Mouse (Mus musculus): ENCODE results near the gene Pigc.

The Pigc gene

DNA sequence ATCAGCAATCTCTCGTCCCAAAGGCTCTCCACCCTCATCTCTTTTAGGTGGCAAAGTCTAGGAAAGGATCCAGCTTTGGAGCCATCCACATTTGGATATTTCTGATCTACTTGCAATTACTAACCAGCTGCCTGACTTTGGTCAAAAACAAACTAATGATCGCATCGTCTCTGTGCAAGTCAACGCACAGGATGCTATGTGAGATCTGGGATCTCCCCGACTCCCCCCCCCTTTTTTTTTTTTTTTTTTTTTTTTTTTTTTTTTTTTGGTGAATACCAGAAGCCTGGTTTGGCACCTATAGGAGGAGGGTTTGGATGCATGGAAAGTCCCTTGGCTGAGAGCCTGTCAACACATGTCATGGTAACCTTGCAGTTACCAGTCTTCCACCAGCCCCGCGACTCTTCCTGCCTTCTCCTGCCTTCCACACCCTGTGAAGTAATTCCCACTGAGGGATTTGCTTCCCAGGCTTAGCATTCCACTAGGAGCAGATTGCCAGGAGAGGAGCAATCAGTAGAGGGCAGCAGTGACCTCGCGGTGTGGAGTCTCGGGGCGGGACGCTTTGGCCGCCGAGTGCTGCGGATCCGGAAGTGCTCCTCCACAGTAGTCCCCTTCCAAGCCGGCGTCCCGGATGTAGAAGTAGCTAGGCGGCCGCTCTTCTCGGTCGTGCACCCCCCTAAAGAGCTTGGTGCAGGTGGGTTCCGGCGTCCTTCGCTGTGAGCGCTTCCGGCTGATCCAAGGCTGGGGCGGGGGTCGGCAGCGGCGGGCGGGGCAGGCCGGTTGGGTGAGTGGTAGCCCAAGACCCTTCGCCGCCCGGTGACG lies at the start of gene Pigc:
Gene Pigc, plus strand, starts transcription at position 598 of the 819 bp plus-strand sequence.
- DNase-seq (ENCODE audit: low read depth, low spot score): peak; percentile 86

DNA sequence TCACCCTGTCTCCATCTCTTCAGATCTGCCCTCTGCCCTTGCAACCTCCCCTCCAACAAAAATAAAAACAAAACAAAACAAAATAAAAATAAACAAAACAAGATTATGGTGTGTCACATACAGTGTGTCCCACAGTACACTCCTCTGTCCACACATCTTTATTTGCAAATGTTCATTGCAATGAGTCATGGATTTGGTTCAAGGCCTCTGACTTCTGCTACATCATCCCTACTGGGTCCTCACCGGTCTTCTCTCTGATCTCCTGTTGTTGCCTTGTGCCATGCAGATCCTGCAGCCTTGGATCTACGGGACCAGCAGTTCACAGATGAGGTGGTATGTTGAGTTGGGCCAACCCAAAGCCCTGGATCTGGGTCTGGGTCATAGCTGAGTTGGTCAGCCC lies 49.4 kb upstream of the Pigc start:
- DNase-seq (ENCODE audit: low read depth, low spot score): no peak

DNA sequence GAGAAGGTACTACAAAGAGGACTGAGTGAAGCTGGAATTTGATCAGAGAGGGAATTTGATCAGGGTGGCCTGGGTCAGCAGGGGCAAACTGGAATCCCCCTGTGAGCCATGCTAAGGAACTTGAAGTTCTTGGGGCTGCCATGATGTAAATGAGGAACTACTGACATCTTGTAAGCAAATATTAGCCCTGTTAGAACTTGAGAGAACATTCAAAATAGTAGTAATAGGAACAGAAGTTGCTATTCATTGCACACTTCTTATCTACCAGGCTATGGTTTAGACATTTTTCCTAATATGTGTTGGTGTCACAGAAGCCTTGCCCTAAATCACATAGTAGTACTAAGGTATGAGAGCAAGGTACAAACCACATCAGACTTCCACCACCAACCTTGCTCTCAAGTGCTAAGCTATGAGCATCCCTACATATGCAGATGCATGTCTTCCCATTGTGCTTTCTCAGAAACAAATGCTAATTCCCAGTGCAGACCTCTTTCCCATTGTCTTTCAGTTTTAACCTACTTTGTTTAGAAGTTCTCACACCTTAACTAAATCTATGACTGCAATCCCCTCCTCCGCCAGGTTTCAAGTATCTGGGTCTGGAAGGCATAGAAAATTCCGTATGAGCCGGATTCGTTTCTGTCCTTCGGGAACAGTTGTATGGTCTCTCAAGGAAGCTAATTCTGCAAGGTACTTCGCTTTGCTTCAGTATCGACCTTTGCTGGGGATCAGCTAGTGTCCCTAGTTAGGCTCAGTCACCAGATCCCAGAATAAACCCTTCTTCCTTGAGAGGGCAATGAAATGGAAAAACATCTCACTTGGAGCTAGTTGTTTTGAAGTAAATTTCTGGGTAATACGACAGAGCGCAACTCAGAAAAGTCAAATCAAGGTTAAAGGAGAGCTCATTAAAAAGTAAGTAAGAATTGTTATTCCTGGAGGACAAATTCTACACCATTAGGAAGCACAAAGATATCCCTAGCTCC lies 48.2 kb upstream of the Pigc start:
- DNase-seq (ENCODE audit: low read depth, low spot score): no peak

DNA sequence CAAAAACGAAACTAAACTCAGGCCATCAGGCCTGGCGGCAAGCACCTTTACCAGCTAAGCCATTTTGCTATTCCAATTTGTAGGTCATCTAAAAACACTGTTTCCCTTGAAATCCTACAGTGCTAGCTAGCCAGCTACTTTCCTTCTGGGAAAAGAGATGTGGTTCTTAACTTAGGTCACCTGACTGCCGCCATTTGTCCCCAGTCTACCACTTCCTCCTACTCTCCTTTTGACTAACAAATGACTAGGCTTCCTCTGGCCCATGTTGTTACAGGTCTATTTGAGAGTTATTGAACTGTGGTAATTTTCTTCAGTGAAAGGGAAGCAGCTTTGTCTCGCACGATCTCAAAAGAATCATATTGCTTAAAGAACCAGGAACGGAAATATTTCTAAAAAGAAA lies 47.1 kb upstream of the Pigc start:
- no peak for DNase-seq (ENCODE audit: low read depth, low spot score)

DNA sequence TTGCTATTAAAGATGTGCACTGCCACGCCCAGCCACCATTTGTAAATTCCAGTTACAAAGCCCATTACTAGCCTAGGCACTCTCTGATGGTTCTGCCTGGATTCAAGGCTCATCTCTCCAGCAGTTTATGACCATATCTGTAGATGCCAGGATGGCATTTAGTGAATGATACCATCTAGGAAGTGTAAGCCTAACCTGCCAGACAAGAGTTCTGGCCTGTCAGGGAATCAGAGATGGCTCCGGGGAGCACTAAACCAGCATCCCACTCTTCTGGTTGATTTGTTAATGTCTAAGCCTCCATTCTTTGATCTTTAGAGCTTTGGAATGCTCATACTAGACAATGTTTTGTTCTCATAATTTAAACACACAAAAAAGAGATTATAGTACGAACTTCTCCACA lies 44.7 kb upstream of the Pigc start:
- DNase-seq (ENCODE audit: low read depth, low spot score): no peak

DNA sequence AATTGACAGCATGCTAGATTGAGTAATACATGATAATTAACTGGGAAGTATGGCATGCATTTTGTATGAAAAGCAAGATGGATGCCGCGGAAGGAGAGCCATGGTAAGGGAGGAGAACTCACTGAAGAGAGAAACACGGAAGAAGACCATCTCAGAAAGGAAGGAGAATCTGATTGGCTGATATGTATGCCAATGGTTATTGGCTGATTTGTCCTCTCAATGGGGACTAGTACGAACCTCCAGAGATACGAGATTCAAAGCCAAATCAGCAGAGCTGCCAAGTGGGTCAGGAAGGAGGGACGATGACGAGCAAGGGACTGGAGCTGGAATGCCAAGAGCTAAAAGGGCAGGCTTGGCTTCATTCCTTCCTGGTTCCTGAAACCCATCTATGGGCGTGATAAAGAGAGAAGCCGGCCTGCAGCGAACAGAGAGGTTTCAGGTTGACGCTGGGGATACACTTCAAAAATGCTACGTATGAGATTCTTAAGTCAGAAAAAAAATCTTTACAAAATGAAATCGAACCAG lies 43.6 kb upstream of the Pigc start:
- no peak for DNase-seq (ENCODE audit: low read depth, low spot score)

DNA sequence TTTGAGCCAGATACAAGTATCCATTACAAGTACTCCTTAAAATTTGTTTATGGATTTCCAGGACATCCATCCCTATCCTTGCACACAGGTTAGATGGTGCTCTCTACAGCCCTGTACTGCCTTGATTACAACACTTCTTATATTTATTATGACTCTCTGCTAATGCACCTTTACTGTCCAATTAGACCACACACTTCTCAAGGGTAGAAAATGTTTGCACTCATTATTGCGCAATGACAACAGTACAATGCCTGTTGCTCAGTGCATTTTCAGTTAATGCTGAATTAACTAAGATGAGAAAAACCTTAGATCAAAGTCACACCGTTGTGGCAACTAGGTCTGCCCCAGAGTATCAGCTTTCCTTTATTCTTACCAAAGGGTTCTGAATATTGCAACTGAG lies 41.0 kb upstream of the Pigc start:
- DNase-seq (ENCODE audit: low read depth, low spot score): no peak

DNA sequence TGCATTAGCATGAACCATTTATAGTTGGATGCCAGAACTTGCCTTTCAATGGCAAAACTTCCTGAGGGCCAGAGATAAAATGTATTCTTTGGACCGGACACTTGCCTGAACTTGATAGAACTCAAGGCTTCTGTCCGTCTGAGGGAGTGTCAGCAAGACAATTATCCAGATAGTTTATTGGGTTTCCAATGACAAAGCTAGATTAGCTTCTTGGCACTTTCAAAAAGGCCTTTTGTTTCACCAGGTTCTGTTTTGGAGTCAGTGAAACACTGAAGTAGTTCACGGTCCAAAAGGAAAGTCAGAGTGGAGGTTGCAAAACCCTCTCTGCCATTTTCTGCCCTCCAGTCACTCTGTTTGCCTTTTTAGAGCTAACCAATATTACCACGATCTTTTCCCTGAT lies 37.7 kb upstream of the Pigc start:
- no peak for DNase-seq (ENCODE audit: low read depth, low spot score)

DNA sequence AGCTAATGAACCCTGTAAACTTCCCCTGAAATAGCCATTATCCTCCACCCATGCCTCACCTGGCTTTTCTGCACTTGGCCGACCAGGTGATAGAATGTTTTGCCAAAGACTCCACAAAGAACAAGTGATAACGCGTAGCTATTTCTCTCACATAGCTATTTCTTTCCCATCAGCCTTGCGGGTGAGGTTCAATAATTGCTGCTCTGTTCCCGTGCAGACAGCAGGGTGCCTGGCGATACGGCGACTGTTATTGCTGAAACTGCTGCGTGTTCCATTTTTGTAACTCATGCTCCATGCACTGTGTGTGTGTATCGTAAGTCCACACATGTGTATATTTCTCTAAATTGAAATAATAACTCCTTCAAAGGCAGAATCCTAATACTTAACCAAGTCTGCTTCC lies 37.2 kb upstream of the Pigc start:
- DNase-seq (ENCODE audit: low read depth, low spot score): no peak

DNA sequence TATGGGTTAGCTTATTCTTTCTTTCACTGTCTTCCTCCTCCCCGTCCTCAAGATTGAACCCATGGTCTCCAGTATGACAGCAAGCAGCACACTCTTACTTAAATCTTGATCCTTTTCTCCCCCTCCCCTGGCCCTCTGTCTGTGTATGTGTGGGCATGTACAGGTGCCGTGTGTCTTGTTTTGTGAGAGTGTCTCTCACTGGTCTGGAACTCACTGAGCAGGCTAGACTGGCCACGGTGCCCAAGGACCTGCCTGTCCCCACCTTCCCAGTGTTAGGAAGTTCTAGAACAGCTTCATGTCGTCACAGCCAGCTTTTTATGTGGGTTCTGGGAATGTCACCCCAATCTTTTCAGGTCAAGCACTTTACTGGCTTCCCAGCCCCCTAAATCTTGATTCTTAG lies 36.7 kb upstream of the Pigc start:
- DNase-seq (ENCODE audit: low read depth, low spot score): no peak

DNA sequence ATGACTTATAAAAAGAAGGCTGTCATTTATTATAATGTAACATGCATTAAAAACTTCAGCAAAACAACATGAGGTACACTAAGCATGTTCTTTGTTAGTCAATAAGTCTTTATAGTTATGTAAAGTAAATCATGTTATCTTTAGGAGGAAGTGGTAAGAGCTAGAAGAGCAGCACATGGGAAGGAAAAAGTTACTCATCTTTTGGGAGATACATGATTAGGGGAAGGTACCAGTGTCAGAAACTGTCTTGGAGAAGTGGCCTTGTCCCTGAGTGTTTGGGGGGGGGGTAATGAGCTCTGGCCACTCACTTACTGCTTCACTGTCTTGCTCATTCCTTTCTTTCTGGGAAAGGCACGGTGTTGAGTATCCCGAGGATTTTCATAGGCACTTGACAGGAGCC lies 26.9 kb upstream of the Pigc start:
- no peak for DNase-seq (ENCODE audit: low read depth, low spot score)

DNA sequence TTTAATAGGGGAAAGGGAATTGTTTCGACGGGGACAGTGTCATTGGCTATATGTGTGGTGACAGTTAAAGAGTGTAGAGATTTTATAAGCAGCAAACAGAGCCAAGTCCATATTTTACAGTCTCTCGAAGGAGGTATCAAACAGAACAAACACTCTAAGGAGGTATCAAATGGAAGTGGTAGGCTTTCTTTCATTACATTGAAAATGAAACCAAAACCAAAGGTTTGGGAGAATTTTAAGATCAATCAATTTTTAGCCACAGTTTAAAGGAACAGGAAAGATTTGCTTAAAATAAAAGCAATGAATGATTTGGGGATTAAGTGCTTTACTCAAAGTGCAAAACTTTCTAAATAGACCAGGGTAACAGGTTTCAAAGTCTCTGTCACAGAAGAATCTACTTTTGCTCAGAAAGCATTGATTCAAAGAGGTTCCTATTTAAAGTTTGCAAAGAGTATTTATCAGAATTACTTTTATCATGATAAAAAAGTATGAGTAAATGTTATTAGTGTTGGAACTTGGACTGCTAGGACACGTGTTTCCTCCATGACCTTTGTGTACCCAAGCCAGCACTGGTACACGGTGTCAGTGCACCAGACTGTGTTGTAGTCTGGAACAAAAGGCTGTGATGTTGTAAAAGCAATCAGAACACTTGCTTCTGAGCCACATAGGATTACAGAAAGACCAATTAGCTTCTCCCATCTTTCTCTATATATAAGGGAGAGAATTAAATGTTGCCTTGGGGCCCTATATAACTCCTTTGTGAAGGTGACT lies 17.8 kb upstream of the Pigc start:
- no peak for DNase-seq (ENCODE audit: low read depth, low spot score)

DNA sequence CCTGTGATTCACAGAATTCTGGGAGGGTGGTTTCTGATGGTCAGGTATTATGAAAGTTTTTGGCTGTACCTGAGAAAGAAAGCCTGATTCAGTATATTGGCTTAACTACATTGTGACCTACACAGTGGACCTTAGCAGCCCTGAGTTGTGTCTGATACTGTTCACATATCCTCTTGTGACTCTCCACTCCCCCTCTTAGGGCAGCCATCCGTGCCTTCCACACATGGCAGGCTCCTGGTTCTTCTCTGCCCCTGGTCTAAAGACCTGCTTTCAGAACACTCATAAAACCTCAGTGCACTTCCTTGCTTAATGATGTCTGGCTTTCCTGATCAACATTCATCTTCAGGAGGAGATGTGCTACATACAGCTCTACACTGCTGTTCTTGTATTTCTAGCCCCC lies 16.4 kb upstream of the Pigc start:
- no peak for DNase-seq (ENCODE audit: low read depth, low spot score)

DNA sequence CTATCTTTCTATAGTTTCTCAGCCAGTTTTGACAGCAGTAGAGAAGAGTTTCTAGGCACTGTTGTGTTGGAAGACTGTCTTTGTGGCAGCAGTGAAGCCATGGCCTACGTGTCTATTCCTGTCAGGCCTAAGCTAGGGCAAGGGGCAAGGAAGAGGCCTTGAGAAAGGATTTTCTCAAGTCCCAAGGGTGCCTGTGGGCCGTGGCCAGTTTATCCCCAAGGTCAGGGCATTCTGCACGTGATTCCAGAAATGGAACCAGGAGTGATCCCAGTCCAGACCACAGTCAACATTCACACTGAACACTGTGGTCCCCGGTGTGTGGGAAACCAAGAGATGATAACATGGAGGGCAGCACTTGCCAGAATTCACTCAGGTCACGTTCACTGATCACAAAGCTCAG lies 13.1 kb upstream of the Pigc start:
- no peak for DNase-seq (ENCODE audit: low read depth, low spot score)

DNA sequence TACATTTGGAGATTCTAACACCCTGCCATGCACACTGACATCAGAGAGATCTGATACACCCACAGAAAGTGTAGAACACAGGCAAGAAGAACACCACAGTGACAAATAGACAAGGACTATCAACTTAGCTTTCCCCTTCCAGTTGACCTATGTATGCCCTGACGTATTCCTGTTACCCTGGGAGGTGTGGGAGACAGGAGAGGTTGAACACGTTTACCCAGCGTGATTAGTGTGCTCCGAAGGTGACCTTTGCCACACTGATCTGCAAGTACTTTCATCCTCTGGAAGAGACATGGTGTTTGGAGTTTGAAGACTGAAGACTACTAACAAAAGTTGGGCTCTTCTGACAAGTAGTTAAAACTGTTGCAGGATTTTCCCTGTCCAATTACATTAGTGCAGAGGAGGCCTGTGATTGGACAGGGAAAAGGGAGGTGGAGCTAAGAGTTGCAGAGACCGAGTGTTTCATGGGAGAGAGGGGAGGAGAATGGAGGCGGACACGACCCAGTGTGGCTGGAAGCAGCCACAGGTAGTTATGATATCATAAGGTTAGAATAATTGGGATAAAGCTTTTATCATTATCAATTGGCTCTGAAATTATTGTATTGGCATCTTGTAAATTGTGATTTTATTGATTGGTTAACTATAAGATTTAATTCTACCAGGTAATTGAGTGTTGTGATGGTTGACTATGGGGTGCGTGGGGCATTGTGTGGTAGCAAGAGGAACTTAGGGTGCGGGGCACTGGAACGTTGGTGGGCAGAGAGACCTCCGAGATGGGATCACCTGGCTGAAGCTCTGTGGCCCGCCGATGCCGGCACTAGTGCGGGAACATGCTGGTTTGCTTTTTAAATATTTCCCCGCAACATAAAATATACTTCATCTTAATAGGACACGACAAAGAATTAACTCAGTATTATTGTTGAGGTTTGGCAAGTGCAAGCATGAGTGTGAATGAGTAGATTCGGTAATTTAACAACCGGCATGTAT lies 10.7 kb upstream of the Pigc start:
- DNase-seq (ENCODE audit: low read depth, low spot score): no peak

DNA sequence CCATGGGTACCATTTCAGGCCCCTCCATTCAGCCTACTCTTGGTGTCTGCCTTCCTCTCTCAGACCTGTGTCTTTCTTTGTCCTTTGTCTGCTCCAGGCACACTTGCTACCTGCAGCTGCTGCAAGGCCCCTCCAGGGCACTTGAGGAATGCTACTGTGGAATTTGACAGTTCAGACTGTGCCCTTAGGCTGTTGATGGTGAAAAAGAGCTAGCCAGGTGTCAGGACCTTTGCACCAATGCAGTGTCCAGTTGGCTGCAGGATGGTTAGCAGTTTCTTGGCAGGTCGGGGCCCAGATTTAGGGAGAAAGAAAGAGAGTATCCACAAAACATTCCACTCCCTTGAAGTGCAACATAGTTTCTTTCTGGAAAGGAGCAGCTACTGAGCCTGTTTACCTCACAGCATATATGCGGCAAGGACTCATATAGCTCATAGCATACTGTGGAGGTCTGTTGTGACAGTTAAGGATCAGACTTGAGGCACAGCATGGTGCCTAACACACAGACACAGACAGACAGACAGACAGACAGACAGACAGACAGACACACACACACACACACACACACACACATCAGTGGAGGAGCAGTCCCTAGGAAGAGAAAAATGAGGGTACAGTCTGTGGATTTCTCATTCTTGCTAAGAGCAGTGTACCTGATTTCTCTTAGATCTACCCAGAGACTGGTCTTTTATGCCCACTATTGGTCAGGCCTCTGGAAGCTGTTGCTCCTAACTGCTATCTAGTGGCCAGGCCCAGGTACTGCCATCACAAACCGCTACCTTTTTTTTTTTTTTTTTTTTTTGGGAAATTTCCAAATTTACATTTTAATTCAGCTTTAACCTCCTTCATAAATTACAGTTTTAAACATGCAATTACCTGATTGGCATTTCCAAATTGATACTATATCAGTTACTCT lies 6.3 kb upstream of the Pigc start:
- DNase-seq (ENCODE audit: low read depth, low spot score): no peak

DNA sequence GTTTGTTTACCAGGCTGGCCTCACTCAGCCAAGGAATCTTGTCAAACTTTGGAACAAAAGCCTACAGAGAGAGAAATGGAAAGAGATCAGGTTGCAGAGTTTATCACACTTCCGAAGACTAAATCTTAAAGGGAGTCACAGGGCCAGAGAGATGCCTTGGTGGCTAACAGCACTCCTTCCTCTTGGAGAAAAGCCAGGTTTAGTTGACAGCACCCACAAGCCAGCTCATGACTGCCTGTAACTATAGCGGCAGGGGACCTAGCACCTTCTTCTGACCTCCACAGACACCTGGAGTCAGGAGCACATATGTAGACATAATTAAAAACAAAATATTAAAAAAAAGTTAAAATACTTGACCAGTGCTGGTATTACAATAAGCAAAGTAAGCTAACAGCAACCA lies 1.1 kb upstream of the Pigc start:
- DNase-seq (ENCODE audit: low read depth, low spot score): no peak

DNA sequence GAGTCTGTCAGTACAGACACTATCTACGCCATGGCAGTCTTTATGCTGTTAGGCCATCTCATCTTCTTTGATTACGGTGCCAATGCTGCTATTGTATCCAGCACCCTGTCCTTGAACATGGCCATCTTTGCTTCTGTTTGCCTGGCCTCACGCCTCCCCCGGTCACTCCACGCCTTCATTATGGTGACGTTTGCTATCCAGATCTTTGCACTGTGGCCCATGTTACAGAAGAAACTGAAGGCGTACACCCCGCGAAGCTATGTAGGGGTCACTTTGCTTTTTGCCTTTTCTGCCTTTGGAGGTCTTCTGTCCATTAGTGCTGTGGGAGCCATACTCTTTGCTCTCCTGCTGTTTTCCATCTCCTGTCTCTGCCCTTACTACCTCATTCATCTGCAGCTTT lies 1.9 kb downstream of the Pigc start:
- no peak for DNase-seq (ENCODE audit: low read depth, low spot score)

DNA sequence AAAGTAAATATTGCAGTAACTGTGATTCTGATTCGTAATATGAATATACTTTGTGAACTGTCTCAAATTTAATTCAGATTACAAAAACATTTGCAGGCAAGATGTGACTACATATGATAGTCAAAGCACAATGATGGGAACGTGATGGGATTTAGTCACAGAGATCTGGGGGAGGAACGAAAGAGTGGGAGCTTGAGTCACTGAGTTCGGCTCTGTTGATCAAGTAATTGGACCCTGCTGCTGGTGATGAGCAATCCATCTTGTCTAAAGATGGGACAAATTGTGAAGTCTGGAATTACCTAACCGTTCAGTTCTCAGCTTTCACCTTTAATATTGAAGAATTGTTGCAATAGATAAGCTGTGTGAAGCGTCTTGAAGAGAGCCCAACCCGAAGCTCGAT lies 3.2 kb downstream of the Pigc start:
- no peak for DNase-seq (ENCODE audit: low read depth, low spot score)

Data from brain, embryonic 18.5 days (tissue).